Mouse (Mus musculus): ENCODE data around the gene Ccdc170.

- no peak for TF ChIP-seq CTCF (IDR thresholded peaks at IDR 0.05)
- no peak for TF ChIP-seq POLR2A (IDR thresholded peaks at IDR 0.05; ENCODE audit: insufficient read depth, low read depth, low read length)
These were observed 9.7 kb downstream of the Ccdc170 start for GRCm38 (mm10) chr10:4492045-4492444.
